Mouse (Mus musculus): ENCODE data around the gene Ptdss2.
A peak's percentile ranks its signal among the peaks of the same experiment; 100 is the strongest.

The Ptdss2 gene

GRCm38 (mm10) chr7:141122245-141122644 lies at the start of gene Ptdss2:
Gene Ptdss2, plus strand, starts transcription at chr7:141122382.
- no peak for DNase-seq

GRCm38 (mm10) chr7:141073782-141074181 lies 48.4 kb upstream of the Ptdss2 start:
- DNase-seq, result no peak

DNA sequence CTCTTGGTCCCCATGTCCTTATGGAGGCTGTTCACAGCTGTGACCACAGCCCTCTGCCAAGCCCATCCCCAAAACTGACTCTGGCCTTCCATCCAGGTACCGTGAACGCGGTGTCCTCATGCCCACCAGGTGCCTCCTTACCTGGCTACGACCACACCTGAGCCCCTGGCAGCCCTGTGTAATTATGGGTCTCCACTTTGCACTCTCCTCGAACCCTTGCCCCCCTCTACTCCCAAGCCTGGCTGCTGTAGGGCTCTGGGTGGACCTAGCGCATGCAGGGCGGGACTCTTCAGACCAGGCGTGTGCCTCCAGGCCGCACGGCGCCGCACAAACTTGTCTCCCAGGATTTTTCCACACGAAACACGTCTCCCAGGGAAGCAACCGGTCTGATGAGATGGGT lies 44.3 kb upstream of the Ptdss2 start, which contains the start of gene Pkp3:
Pkp3 (plus strand) TSS at position 378 of the 400 bp plus-strand sequence.
- no peak for DNase-seq

GRCm38 (mm10) chr7:141078876-141079275 lies 43.3 kb upstream of the Ptdss2 start:
- no peak for DNase-seq

DNA sequence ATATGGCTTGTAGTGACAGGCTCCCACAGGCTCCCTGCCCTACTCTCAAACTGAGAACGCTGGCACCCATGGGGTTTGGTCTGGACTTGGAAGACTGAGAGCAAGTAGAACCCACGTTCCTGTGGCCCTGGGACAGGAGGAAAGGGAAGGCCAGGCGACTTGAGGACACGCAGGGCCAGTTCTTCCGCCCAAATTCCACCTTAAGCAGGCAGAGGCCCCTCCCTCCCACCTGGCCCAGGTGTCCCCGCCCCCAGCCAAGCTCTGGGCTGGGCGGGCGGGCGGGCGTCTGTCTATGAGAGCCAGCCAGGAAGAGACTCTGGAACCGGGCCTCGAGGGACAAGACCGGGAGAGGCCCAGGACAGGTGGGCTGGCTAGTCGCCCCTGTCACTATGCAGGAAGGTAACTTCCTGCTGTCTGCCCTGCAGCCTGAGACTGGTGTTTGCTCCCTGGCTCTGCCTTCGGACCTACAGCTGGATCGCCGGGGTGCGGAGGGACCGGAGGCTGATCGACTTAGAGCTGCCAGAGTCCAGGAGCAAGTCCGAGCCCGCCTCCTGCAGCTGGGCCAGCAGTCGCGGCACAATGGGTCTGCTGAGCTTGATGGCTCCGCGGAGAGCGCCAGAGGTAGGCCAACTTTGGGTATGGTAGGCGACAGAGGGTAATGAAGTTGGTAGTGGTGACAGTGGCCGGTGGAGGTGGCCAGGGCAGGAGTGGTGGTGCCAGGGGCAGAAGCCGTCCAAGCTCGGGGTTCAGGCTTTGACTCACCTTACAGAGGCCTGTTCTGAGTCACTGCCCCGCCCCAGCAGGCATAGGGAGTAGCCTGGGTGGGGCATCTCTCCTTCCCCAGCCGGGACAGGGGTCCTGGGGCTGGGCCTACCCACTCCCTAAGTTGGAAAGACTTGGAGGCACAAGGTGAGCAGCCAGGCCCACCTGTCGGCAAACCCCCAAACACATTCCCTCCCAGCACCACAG lies 42.4 kb upstream of the Ptdss2 start:
- DNase-seq, result no peak

DNA sequence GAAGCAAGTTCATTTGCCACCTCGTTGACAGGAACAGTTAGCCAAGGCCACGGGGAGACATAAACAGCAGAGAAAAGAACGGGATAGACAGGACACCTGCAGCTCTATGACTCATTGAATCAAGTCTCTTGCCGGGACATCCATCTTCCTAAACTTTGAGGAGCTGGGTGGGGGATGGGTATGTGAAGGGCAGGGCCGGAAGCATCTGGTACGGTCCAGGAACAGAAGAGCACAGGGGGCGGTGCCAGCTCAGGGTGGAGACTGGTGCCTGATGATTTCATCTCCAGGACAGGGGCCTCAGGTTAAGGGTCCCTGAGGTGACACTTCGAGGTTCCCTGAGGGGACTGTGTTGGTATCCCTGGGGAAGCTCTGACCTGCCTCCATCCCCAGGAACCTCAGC lies 34.3 kb upstream of the Ptdss2 start:
- no peak for DNase-seq

GRCm38 (mm10) chr7:141088473-141088872 lies 33.7 kb upstream of the Ptdss2 start:
- no peak for DNase-seq

DNA sequence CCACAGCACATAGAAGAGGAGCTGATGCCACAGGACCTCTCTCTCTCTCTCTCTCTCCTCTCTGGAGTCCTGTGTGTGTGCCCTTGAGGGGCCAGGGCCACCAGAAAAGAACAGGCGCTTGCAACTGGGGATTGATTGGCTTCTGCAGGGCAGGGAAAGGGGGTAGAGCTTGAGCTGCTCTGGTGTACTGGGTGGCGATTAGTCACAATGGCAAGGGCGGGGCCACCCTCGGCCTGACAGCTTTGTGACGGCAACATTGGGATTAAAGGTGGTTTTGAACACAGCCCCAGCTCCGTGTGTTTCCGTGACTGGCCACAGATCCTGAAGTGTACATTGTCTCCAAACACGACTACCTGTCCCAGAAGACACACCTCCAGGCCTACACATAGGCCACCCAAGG lies 32.0 kb upstream of the Ptdss2 start:
- DNase-seq, result no peak

DNA sequence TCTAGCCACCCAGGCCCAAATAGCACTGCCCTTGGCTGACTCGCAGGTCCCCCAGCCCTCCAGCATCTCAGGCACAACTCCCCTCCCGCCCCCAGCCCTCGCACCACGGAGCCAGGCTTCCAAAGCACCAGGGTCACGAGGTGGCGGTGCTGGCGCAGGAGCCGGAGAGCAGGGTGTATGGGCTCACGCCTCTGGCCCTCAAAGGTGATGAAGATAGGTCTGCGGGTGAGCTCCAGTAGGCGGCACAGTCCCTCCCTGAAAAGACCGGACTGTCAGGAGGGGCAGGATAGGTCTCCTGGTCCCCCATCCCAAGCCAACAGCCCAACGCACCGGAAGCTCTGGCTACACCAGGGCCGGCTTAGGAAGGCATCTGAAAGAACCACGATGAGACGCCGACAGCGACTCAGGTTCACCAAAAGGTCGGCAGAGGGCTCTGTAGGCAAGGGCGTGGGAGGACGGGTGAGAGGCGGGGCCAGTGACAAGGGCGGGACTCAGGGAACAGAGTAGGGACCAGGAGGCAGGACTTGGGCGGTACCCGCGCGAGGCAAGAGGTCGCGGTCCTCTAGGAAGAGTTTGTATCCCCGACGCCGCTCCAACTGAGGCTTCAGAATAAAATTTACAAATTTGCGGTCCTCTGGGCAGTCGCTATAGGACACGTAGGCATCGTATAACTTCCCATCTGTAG lies 30.0 kb upstream of the Ptdss2 start:
- DNase-seq, result peak; percentile 18

DNA sequence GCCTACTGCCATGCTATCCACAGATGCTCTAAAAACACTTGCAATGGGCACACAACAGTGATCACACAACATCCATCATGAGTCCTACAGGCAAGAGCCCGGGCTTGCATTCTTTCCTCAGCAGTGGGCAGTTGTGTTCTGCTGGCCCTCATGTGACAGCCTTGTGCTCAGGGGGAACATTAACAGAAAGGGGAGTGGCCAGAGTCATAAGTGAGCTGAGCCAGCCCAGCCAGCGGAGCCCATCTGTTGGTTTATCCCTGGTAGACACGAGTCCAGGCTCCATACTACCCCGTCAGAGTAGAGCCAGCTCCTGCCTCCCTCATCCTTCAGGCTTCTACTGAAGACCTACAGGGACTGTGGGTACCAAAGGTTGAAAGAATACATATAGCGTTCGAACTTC lies 28.2 kb upstream of the Ptdss2 start:
- no peak for DNase-seq

- DNase-seq, result no peak
These were observed 27.5 kb upstream of the Ptdss2 start for GRCm38 (mm10) chr7:141094487-141095205.

DNA sequence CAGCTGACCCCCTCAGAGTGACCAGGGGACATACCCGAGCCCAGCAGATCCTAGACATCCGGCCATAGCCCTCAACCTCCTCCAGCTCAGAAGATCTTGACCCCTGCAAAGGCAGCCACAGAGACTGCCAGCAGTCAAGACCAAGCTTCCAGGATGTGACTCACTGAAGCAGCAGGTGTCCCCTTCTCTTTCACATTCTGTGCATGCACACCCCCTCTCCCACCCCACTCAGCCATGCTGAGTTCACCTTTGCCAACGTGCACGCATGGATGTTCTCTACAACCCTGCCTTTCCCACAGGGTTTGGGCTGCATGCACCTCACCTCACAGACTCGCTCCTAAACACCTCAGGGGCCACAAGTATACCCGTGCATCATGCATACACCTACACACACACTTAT lies 26.2 kb upstream of the Ptdss2 start:
- no peak for DNase-seq

DNA sequence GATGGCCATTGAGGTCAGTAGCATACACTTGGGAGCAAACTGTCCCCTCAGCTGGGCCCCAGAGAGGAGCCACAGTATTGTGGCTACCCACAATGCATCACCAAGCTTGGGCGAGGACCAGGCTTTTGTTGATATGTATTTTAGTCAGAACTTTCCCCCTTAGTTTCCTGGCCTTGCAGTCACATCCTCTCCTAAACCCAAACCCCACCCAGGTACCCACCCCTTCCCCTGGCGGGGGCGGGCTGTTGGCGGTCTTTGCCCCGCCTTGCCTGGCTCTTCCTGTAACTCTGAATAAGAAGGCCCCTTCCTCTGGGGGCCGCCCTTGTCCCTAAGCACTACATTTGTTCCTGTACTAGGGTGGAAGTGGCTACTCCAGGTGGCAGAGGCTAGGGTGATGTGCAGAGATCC lies 25.5 kb upstream of the Ptdss2 start:
- no peak for DNase-seq

GRCm38 (mm10) chr7:141097177-141097576 lies 25.0 kb upstream of the Ptdss2 start:
- DNase-seq, result no peak

- DNase-seq, result peak; percentile 45
These were observed 22.1 kb upstream of the Ptdss2 start, which contains the start of gene Sigirr for GRCm38 (mm10) chr7:141099911-141100691. Gene Sigirr, minus strand, starts transcription at chr7:141100572.

DNA sequence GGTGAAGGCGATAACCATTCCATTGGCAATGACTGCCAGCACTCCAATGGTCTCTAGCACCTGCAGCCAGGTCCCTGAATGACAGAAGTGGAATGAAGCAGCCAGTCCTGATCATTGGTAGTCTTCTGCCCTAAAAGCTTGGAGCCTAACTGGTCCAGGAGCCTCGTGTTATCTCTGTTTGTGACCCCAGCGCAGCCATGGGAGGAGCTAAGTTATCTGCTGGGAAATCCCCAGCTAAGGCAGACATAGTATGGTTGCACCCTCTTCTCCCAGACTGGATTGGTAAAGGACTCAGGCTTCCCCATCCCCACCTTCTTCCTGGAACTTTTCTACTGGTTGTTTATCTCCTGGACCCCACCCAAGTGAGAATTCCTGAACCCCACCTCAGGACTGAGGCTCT lies 19.0 kb upstream of the Ptdss2 start:
- no peak for DNase-seq

DNA sequence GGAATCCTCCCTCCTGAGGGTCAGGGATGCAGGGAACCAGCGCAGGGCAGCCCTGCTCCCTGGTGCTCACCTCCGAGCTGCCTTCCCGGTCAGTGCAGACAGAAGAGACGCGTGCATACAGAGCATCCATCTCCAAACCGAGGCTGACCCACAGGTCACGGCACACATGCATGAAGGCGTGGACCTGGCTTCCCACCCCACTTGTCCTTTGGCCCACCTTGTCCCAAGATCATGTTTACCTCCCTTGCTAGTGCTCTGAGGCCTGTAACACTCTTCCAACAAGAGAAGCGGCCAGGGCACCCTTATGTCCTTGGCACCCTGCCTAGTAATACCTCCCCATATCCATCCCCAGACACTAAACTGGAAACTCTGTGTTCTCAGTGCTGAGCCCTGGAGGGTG lies 6.3 kb upstream of the Ptdss2 start:
- no peak for DNase-seq

DNA sequence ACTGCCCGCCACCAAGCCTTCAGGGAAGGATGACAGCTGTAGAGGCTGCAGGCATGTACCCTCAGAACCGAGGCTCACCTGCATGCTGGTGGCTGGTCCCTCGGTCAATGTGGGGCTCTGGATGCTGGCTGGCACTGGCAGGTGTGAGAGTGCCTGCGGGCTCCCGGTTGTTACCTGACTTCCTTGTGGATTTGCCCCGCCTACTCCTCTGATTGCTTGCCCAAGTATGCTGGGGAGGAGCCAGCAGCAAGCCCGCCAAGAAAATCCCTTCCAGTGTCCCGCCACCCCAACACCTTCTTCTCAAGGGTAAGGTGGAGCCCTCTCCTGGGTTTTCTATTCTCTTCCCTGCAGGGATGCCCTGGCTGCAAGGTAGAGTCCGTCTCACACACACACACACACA lies 4.5 kb upstream of the Ptdss2 start, which contains the start of gene Ano9:
Ano9 (minus strand) TSS at position 171 of the 400 bp plus-strand sequence.
- no peak for DNase-seq

DNA sequence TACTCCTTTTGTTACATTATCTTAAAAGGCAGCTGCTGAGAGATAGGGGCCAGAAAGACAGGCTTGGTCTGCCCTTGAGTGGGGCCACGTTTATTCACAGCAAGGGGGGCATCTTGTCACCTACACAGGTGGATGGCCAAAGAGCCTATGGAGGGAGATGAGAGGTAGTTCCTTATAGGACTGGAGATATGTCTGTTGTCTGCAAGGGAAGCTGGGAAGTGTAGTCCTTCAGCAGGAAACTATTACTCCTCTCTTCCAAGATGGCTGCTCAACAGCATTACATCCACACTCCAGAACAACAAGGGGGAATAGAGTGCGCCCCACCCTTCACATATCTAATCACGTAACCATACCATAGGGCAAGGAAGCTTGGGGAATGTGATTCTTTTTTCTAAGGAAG lies 2.7 kb upstream of the Ptdss2 start:
- no peak for DNase-seq

GRCm38 (mm10) chr7:141120605-141121004 lies 1.6 kb upstream of the Ptdss2 start:
- no peak for DNase-seq

GRCm38 (mm10) chr7:141121051-141121531 lies 1.1 kb upstream of the Ptdss2 start:
- DNase-seq, result no peak
